Mouse (Mus musculus) adrenal gland, postnatal 4 days (tissue): ENCODE results near the gene Btbd11. TPM values are rescaled to one million over a fixed set of nuclear protein-coding genes. Genes with fewer than 3 reads are reported as not detected.

Experiments used
- DNase-seq, 2 experiments: peaks; one replicate each; pipeline ENCODE4 v3.0.0; 2021 to 2022; ENCODE audit warnings: low spot score in 2 of 2, mixed read lengths in 2 of 2
- total RNA-seq, 2 experiments: library from RNA; stranded (reverse); gene quantifications; 2 replicates each; pipeline ENCODE4 v1.2.3; 2021

Btbd11 gene
- total RNA-seq, 2 experiments from 2014 or later, result 8.6 to 9.0 TPM

DNA sequence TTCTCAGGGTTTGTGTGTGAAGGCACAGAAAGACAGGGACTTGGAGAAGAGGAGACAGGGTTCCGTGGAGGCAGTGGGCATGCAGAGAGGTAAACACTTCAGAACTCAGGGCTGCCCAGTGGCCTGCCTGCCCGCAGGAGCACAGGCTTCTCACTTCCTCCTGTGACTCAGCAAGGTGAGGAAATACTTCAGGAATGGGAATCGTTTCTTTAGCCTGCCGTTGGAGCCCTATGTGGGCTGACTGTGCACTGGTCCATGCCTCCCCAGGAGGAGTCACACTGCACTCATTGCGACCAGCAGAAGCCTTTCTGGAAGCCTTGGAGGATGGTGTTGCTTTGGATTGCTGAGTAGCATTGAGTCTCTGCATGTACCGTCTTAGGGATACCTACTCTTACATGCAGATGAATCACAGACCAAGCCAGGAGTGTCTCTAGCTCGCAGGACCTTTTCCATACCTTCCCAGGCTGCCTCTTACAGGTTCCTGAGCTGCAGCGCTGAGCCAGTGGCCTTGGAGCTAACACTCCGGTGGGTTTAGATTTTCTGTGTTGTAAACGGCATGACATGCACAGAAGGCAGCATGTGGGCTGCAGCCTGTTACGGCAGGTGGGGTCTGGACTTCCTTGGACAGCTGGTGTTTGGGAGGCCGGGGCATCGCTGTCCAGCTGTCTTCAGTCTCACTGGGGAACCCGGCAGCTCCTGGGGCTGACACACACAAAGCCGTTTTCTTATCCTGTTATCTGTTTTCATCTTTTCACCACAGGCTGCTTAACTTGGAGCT, 34.4 kb downstream of the Btbd11 start:
- no peak for DNase-seq

GRCm38 (mm10) chr10:85421629-85422012, 35.0 kb downstream of the Btbd11 start:
- no peak for DNase-seq

DNA sequence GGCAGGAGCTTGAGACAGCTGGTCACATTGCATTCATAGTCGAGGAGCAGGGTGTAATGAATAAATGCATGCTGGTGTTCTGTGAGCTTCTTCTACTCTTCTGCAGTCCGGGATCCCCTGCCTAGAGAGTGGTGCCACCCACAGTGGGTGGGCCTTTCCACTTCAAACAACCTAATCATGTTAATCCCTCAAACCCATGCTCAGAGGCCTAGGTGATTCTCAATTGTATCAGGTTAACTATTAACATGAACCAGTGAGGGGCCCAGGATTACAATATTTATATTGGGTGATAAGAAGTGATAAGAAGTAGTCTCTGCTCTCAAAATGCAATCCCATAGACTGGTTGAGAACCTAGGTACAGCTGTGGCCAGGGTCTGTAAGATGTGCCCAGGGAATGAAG, 39.1 kb downstream of the Btbd11 start:
- no peak for DNase-seq

DNA sequence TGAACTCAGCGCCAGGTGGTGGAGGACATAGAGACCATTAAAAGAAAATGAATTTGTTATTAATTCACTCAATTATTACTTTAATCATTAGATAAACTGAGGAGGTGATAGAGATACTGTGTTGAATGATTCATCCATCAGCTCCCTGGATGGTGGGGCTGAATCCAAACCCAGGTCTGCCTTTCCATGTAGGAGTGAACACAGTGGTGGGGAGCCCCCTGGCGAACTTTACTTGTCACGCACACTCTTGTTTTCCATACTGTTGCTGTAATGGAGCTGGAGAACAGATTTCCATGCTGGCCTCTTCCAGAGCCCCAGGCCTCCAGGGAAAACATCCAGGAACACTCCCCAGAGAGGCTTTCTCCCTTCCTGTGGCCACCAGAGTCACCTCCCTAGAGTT, 50.6 kb downstream of the Btbd11 start:
- DNase-seq, result no peak

DNA sequence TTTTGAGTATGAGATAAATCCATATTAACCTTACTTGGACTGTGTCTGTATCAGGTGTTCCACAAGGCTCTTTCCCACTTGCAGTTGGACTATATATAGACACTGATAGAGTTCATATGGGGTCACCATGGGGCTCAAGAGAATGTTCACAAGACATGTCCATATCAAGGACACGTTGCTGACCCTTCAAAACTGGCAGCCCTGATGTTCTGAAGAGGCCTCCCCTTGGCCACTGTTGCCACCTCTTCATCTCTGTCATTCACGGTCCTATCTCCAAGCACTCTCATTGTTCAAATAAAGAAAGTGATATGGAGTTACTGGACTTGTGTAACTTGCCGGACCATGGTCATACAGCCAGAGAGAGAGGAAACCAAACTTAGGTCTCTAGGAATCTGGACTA, 56.8 kb downstream of the Btbd11 start:
- no peak for DNase-seq

- no peak for DNase-seq
Measured at GRCm38 (mm10) chr10:85445891-85446290, 59.3 kb downstream of the Btbd11 start.

DNA sequence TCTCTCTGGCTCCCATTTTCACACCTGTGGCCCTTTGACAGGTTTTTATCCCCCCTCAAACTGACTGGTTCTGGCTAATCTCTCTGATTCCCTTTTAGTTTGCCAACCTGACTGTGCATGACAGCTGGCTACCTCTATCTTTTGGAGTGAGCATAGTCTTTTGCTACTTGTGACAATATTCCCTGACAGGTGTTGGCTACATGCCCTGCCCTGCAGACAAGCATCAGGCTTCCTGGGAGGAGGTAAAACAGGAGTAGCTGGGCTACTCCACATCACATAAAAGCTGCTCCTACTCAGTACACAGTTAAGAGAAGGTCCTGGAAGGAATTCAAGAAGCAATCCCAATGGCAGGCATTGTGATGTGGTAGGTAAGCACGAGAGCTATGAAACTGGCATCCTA, 60.1 kb downstream of the Btbd11 start:
- no peak for DNase-seq

- no peak for DNase-seq
Measured at GRCm38 (mm10) chr10:85447869-85448268, 61.3 kb downstream of the Btbd11 start.

GRCm38 (mm10) chr10:85451629-85452368, 65.2 kb downstream of the Btbd11 start:
- no peak for DNase-seq

GRCm38 (mm10) chr10:85453221-85453775, 66.7 kb downstream of the Btbd11 start:
- DNase-seq, result no peak

DNA sequence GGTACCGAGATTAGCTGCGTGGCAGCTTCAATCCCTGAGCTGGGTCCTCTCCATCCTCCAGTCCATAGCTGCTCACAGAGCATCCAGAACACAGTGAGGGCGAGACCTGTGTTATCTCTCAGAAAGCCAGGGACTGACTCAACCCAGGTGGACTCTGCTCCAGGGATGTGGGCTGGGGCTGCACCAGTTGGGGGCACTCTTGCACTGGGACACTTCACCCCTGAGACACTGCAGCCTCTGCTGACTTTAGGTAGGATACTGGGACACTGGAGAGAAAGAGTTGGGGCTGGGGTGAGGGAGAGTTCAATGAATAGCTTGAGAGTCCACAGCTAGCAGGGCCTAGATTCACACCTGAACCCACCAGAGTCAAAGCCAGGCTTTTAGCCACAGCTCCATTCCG, 69.4 kb downstream of the Btbd11 start:
- no peak for DNase-seq

GRCm38 (mm10) chr10:85458744-85459344, 72.2 kb downstream of the Btbd11 start:
- DNase-seq, result peak in 1 of 2 experiments; percentile 7

DNA sequence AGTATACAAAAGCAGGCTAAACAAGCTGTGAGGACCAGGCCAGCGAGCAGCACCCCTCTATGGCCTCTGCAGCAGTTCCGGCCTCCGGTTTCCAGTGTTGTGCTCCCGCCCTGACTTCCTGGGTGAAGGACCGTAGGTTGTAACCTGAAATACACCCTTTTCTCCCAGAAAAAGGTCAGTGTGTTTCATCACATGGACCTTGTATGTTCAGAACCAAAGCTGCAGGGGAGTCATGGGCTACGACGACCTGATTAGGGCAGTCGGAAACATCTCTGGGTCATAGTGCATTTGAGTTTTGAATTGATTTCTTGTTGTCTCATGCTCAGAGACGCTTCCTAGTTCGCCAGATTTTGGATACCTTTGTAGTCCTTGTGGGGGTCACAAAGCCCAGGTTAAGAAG, 74.1 kb downstream of the Btbd11 start:
- DNase-seq, result no peak

GRCm38 (mm10) chr10:85464152-85464551, 77.5 kb downstream of the Btbd11 start:
- no peak for DNase-seq

- no peak for DNase-seq
Measured at GRCm38 (mm10) chr10:85465516-85466408, 79.1 kb downstream of the Btbd11 start.

GRCm38 (mm10) chr10:85466409-85466761, 79.8 kb downstream of the Btbd11 start:
- DNase-seq, result no peak

- no peak for DNase-seq
Measured at GRCm38 (mm10) chr10:85467393-85467792, 80.8 kb downstream of the Btbd11 start.

DNA sequence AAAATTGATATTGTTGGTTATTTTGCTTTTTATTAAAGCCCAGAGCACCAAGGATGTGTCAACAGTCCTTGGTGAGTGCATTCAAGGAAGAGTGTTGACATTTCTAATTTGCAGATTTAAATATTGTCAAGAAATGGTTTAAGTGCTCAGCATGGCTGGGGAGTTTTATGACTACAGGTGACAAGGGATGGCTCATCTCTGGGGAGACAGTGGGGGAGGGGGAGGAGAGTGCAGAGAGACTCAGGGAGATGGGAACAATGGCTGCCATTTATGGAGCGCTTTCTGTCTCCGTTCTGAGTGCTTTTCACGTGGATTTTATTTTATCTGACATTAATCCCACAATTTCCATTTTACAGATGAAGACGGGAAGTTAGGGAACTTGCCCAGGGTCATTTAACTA, 81.9 kb downstream of the Btbd11 start:
- DNase-seq, result no peak

- no peak for DNase-seq
Measured at GRCm38 (mm10) chr10:85469341-85469740, 82.7 kb downstream of the Btbd11 start.

GRCm38 (mm10) chr10:85473265-85473664, 86.7 kb downstream of the Btbd11 start:
- DNase-seq, result no peak

- no peak for DNase-seq
Measured at GRCm38 (mm10) chr10:85473871-85474270, 87.3 kb downstream of the Btbd11 start.
